Comparison of ENCODE assay signal across 8 mouse cellular contexts in the genomic region with DNA sequence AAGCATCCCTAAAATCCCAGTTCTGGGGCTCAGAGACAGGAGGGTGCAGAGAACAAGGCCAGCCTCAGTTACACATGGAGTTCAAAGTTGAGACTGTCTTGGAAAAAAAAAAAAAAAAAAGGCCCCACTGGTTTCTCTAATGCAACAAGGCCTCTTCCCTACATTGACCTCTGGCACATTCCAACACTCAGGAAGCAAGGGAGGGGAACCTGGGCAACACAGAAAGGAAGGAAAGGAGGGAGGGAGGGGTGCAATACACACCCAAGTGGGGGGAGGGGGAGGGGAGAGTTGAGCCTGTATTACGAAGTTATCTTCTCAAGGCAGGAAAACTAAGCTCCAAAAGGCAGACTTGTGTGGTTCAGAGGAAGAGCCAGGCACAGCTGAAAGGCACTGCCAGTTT. TPM values are rescaled to one million over a fixed set of nuclear protein-coding genes. Genes with fewer than 3 reads are reported as not detected.
DNase-seq lines count a peak whose midpoint lies in the region; ATAC-seq and TF ChIP-seq lines count a peak whose summit lies in the region.

No protein-coding gene starts in this region.

- no peak overlapping the region for H3K4me3 ChIP-seq in liver, adult 2 months (ENCODE audit: insufficient read depth, low read depth, low read length)
- H3K4me3 ChIP-seq in liver, postnatal 0 days (ENCODE audit: low read depth, low read length), result no peak overlapping the region
- H3K4me3 ChIP-seq in intestine, postnatal 0 days (ENCODE audit: low read depth, low read length), result no peak overlapping the region
- no peak overlapping the region for H3K4me3 ChIP-seq in midbrain, embryonic 11.5 days (ENCODE audit: low read depth, low read length)

- ATAC-seq in liver, postnatal 0 days, result no peak
- ATAC-seq in intestine, postnatal 0 days, result peak; percentile 79
- peak; percentile 57; the same call in 1 of the 2 replicates for ATAC-seq in midbrain, embryonic 11.5 days (ENCODE audit: low FRiP score)
- no peak for ATAC-seq in erythroblast, adult 5-6 weeks (replicated peaks; ENCODE audit: low FRiP score, poor library complexity, severe bottlenecking)

- no peak for TF ChIP-seq CTCF in liver, adult 2 months (IDR thresholded peaks at IDR 0.05; ENCODE audit: low read depth, low read length)
- TF ChIP-seq CTCF in liver, postnatal 0 days (IDR thresholded peaks at IDR 0.05; ENCODE audit: low read depth), result no peak
- no peak for TF ChIP-seq CTCF in intestine, postnatal 0 days (IDR thresholded peaks at IDR 0.05; ENCODE audit: low read depth)

- no peak overlapping the region for H3K9ac ChIP-seq in liver, adult 2 months (ENCODE audit: low read depth, low read length)
- no peak overlapping the region for H3K9ac ChIP-seq in liver, postnatal 0 days (replicated peaks)
- H3K9ac ChIP-seq in intestine, postnatal 0 days (ENCODE audit: low read depth, low read length), result no peak overlapping the region
- no peak overlapping the region for H3K9ac ChIP-seq in midbrain, embryonic 11.5 days (ENCODE audit: low read length)

- H3K9me3 ChIP-seq in liver, postnatal 0 days (ENCODE audit: low read length), result no peaks in the 10 kb centered on the region
- no peaks in the 10 kb centered on the region for H3K9me3 ChIP-seq in intestine, postnatal 0 days (ENCODE audit: control insufficient read depth)
- H3K9me3 ChIP-seq in midbrain, embryonic 11.5 days (ENCODE audit: control insufficient read depth, low read length), result no peaks in the 10 kb centered on the region

- H3K79me2 ChIP-seq in liver, adult 2 months (ENCODE audit: control insufficient read depth, insufficient read depth, low read length), result no peaks in the 10 kb centered on the region

- no peaks in the 10 kb centered on the region for H3K27me3 ChIP-seq in liver, adult 2 months (ENCODE audit: control insufficient read depth, insufficient read depth, low read length)
- no peaks in the 10 kb centered on the region for H3K27me3 ChIP-seq in liver, postnatal 0 days (ENCODE audit: insufficient read depth, low read length)
- H3K27me3 ChIP-seq in intestine, postnatal 0 days (replicated peaks; ENCODE audit: control insufficient read depth, insufficient read depth, low read length), result no peaks in the 10 kb centered on the region
- H3K27me3 ChIP-seq in midbrain, embryonic 11.5 days (ENCODE audit: control insufficient read depth, insufficient read depth, low read length), result no peaks in the 10 kb centered on the region

- WGBS in liver, adult 2 months, result 53% methylated on average over 1 of the region's 1 CpGs
- WGBS in liver, postnatal 0 days (ENCODE audit: insufficient replicate concordance), result 18% methylated on average over 1 of the region's 1 CpGs
- 30% methylated on average over 1 of the region's 1 CpGs for WGBS in intestine, postnatal 0 days
- WGBS in midbrain, embryonic 11.5 days, result 3% methylated on average over 1 of the region's 1 CpGs

- H3K27ac ChIP-seq in liver, adult 2 months (replicated peaks; ENCODE audit: insufficient read depth, low read depth, low read length), result peak overlapping the region; percentile 63; the same call in 1 of the 2 replicates
- no peak overlapping the region for H3K27ac ChIP-seq in liver, postnatal 0 days (ENCODE audit: low read depth)
- H3K27ac ChIP-seq in intestine, postnatal 0 days (ENCODE audit: low read depth, low read length), result 0 out of 2 replicates have a peak overlapping the region, but pooled peaks have one; percentile 11
- peak overlapping the region; percentile 58 for H3K27ac ChIP-seq in midbrain, embryonic 11.5 days (ENCODE audit: low read depth, low read length)

- H3K4me1 ChIP-seq in liver, adult 2 months (ENCODE audit: control insufficient read depth, insufficient read depth, low read length), result peaks cover 6% of the 10 kb centered on the region; the same call in 1 of the 2 replicates
- no peaks in the 10 kb centered on the region for H3K4me1 ChIP-seq in liver, postnatal 0 days (ENCODE audit: insufficient read depth)
- H3K4me1 ChIP-seq in intestine, postnatal 0 days (replicated peaks; ENCODE audit: control insufficient read depth, insufficient read depth, low read length), result peaks cover 6% of the 10 kb centered on the region
- peaks cover 16% of the 10 kb centered on the region for H3K4me1 ChIP-seq in midbrain, embryonic 11.5 days (ENCODE audit: control insufficient read depth, insufficient read depth, low read length)

- TF ChIP-seq POLR2A in liver, adult 2 months (IDR thresholded peaks at IDR 0.05; ENCODE audit: extremely low read depth, insufficient read depth, low read length), result no peak

- peak; percentile 7 for DNase-seq in liver, adult 2 months (ENCODE audit: extremely low read depth, low read depth, low spot score)
- DNase-seq in liver, postnatal 0 days, result no peak
- DNase-seq in heart, adult 11 months, result peak; percentile 98
- DNase-seq in midbrain, embryonic 11.5 days (ENCODE audit: low spot score, missing footprints), result no peak
- DNase-seq in cerebellum, adult 9-11 months, result no peak
- no peak for DNase-seq in spleen, postnatal 4 days (ENCODE audit: low spot score in 2 of 2)

- H3K36me3 ChIP-seq in liver, adult 2 months (ENCODE audit: control insufficient read depth, insufficient read depth, low read length), result no peaks in the 10 kb centered on the region
- no peaks in the 10 kb centered on the region for H3K36me3 ChIP-seq in liver, postnatal 0 days (replicated peaks; ENCODE audit: insufficient read depth, low read length)
- no peaks in the 10 kb centered on the region for H3K36me3 ChIP-seq in intestine, postnatal 0 days (ENCODE audit: control insufficient read depth, insufficient read depth)
- H3K36me3 ChIP-seq in midbrain, embryonic 11.5 days (ENCODE audit: control insufficient read depth, insufficient read depth, low read length), result no peaks in the 10 kb centered on the region

- H3K4me2 ChIP-seq in liver, postnatal 0 days (ENCODE audit: low read depth, low read length), result no peak overlapping the region
- H3K4me2 ChIP-seq in intestine, postnatal 0 days (replicated peaks; ENCODE audit: low read depth), result no peak overlapping the region
- no peak overlapping the region for H3K4me2 ChIP-seq in midbrain, embryonic 11.5 days

- TF ChIP-seq EP300 in liver, postnatal 0 days (IDR thresholded peaks at IDR 0.05; ENCODE audit: low read depth), result no peak

RNA-seq across cellular contexts. Expression of gene Fam189a2, which starts 13.4 kb away (rescaled TPM):
- 0.67 and 0.74 TPM in 2 replicates for total RNA-seq in liver, adult 2 months (2014; rRNA removed)
- polyA plus RNA-seq in liver, adult 2 months (2012; rRNA removed), result 0.73 and 0.77 TPM in 2 replicates
- 0.11 and 0.27 TPM in 2 replicates for polyA plus RNA-seq in liver, postnatal 0 days (2015; fragmentation: Nextera tagmentation; extraction: Ambion mirVana)
- polyA plus RNA-seq in intestine, postnatal 0 days (2015; fragmentation: Nextera tagmentation; extraction: Ambion mirVana), result 2.9 and 3.0 TPM in 2 replicates
- polyA plus RNA-seq in midbrain, embryonic 11.5 days (2014; fragmentation: Nextera tagmentation; extraction: Ambion mirVana), result 2.6 and 2.8 TPM in 2 replicates
- not detected in 2 replicates for total RNA-seq in erythroblast, adult 5-6 weeks (2015; ENCODE audit: low replicate concordance)
- total RNA-seq in erythroblast, adult 5-6 weeks (2017; ENCODE audit: low replicate concordance), result not detected in 2 replicates

Comparison
In these comparisons a context has a peak if more than half of its experiments do, and no peak if none do; other contexts are left out.
1. DNase-seq: peak in liver, adult 2 months (single experiment) and heart, adult 11 months (single experiment); none in liver, postnatal 0 days (single experiment), midbrain, embryonic 11.5 days (single experiment), cerebellum, adult 9-11 months (single experiment) and spleen, postnatal 4 days (0 of 2).
2. ATAC-seq: peak in intestine, postnatal 0 days (single experiment) and midbrain, embryonic 11.5 days (single experiment); none in liver, postnatal 0 days (single experiment) and erythroblast, adult 5-6 weeks (single experiment).